Mouse (Mus musculus): ENCODE data around the gene Exosc8. TPM values are rescaled to one million over a fixed set of nuclear protein-coding genes. Genes with fewer than 3 reads are reported as not detected.
A peak's percentile ranks its signal among the peaks of the same experiment; 100 is the strongest.
"Not testable (repeated sequence)": the region's sequence is repeated elsewhere in the genome, so short reads cannot be mapped to it uniquely, and the experiment has no call there.

The Exosc8 gene
- 48.6 and 49.4 TPM in 2 replicates for polyA plus RNA-seq (2012; rRNA removed)

- DNase-seq (ENCODE audit: extremely low spot score in 1 of 2, low spot score in 1 of 2): peak; percentile 62 to 93
Measured at GRCm38 (mm10) chr3:54735247-54736046, at the start of gene Exosc8, which contains the start of gene Alg5. Gene Exosc8, minus strand, starts transcription at chr3:54735393. Gene Alg5, plus strand, starts transcription at chr3:54735539.

GRCm38 (mm10) chr3:54775989-54776631 lies 40.9 kb upstream of the Exosc8 start:
- no peak for DNase-seq (ENCODE audit: extremely low spot score in 1 of 2, low spot score in 1 of 2)

GRCm38 (mm10) chr3:54773613-54774012 lies 38.4 kb upstream of the Exosc8 start:
- DNase-seq (ENCODE audit: extremely low spot score in 1 of 2, low spot score in 1 of 2): no peak

GRCm38 (mm10) chr3:54769349-54770275 lies 34.4 kb upstream of the Exosc8 start:
- DNase-seq (ENCODE audit: extremely low spot score in 1 of 2, low spot score in 1 of 2): no peak

- DNase-seq (ENCODE audit: extremely low spot score in 1 of 2, low spot score in 1 of 2): no peak
Measured at GRCm38 (mm10) chr3:54768592-54768991, 33.4 kb upstream of the Exosc8 start.

- no peak for DNase-seq (ENCODE audit: extremely low spot score in 1 of 2, low spot score in 1 of 2)
Measured at GRCm38 (mm10) chr3:54766811-54767210, 31.6 kb upstream of the Exosc8 start.

GRCm38 (mm10) chr3:54766034-54766433 lies 30.8 kb upstream of the Exosc8 start:
- no peak for DNase-seq (ENCODE audit: extremely low spot score in 1 of 2, low spot score in 1 of 2)

GRCm38 (mm10) chr3:54765521-54765920 lies 30.3 kb upstream of the Exosc8 start:
- DNase-seq (ENCODE audit: extremely low spot score in 1 of 2, low spot score in 1 of 2): not testable (repeated sequence)

- DNase-seq (ENCODE audit: extremely low spot score in 1 of 2, low spot score in 1 of 2): peak; percentile 25 to 31
Measured at GRCm38 (mm10) chr3:54764418-54764817, 29.2 kb upstream of the Exosc8 start.

- DNase-seq (ENCODE audit: extremely low spot score in 1 of 2, low spot score in 1 of 2): no peak
Measured at GRCm38 (mm10) chr3:54761258-54761657, 26.1 kb upstream of the Exosc8 start.

GRCm38 (mm10) chr3:54760321-54761115 lies 25.3 kb upstream of the Exosc8 start:
- no peak for DNase-seq (ENCODE audit: extremely low spot score in 1 of 2, low spot score in 1 of 2)

- no peak for DNase-seq (ENCODE audit: extremely low spot score in 1 of 2, low spot score in 1 of 2)
Measured at GRCm38 (mm10) chr3:54759211-54759610, 24.0 kb upstream of the Exosc8 start.

GRCm38 (mm10) chr3:54757446-54757845 lies 22.3 kb upstream of the Exosc8 start:
- DNase-seq (ENCODE audit: extremely low spot score in 1 of 2, low spot score in 1 of 2): no peak

- DNase-seq (ENCODE audit: extremely low spot score in 1 of 2, low spot score in 1 of 2): peak; percentile 17 to 67
Measured at GRCm38 (mm10) chr3:54756058-54756457, 20.9 kb upstream of the Exosc8 start.

- peak; percentile 26 to 69 for DNase-seq (ENCODE audit: extremely low spot score in 1 of 2, low spot score in 1 of 2)
Measured at GRCm38 (mm10) chr3:54755145-54756041, 20.2 kb upstream of the Exosc8 start, which contains the start of gene Smad9. Gene Smad9, plus strand, starts transcription at chr3:54755582.

- no peak for DNase-seq (ENCODE audit: extremely low spot score in 1 of 2, low spot score in 1 of 2)
Measured at GRCm38 (mm10) chr3:54753411-54753810, 18.2 kb upstream of the Exosc8 start.

GRCm38 (mm10) chr3:54745799-54746198 lies 10.6 kb upstream of the Exosc8 start:
- peak in 1 of 2 experiments; percentile 19 for DNase-seq (ENCODE audit: extremely low spot score in 1 of 2, low spot score in 1 of 2)

GRCm38 (mm10) chr3:54741965-54742364 lies 6.8 kb upstream of the Exosc8 start:
- no peak for DNase-seq (ENCODE audit: extremely low spot score in 1 of 2, low spot score in 1 of 2)

- DNase-seq (ENCODE audit: extremely low spot score in 1 of 2, low spot score in 1 of 2): no peak
Measured at GRCm38 (mm10) chr3:54737317-54737716, 2.1 kb upstream of the Exosc8 start.

Data from frontal cortex, adult 2 months (tissue).